Mouse (Mus musculus) urinary bladder, adult 2 months (tissue): ENCODE data around the gene Vwf. TPM values are rescaled to one million over a fixed set of nuclear protein-coding genes. Genes with fewer than 3 reads are reported as not detected.

ENCODE experiments used
- polyA plus RNA-seq: library from polyadenylated mRNA; depleted of rRNA; stranded (reverse); fragments of >200 nt; gene quantifications from 2 replicates; pipeline ENCODE4 v1.2.3, GENCODE M21; 2012; rRNA removed

The Vwf gene
- polyA plus RNA-seq, 1 experiment: 37.8 TPM

Other genes starting within 250 kb of the Vwf start
- 101 and 118 TPM in 2 replicates for gene Ltbr, start 232.9 kb upstream of the Vwf start, polyA plus RNA-seq
- 2.9 and 3.9 TPM in 2 replicates for gene Scnn1a, start 226.1 kb upstream of the Vwf start, polyA plus RNA-seq
- gene Tnfrsf1a, start 197.4 kb upstream of the Vwf start, polyA plus RNA-seq: 140 and 152 TPM in 2 replicates
- 17.5 and 18.7 TPM in 2 replicates for gene Plekhg6, start 166.0 kb upstream of the Vwf start, polyA plus RNA-seq
- 683 and 894 TPM in 2 replicates for gene Cd9, start 52.0 kb upstream of the Vwf start, polyA plus RNA-seq
- gene Ano2, start 143.6 kb downstream of the Vwf start, polyA plus RNA-seq: 0.04 and 0.19 TPM in 2 replicates